Mouse (Mus musculus) kidney, adult 18-20 months (tissue): ENCODE measurements at regions not wholly inside any gene's neighbourhood (a gene's known extent, or its start where the extent isn't known, plus 50 kb on each side); places are given as distances from the start of the nearest gene placed in this dataset.

ENCODE experiments used
- DNase-seq: peaks from one replicate; pipeline ENCODE4 v3.0.0; 2021

DNA sequence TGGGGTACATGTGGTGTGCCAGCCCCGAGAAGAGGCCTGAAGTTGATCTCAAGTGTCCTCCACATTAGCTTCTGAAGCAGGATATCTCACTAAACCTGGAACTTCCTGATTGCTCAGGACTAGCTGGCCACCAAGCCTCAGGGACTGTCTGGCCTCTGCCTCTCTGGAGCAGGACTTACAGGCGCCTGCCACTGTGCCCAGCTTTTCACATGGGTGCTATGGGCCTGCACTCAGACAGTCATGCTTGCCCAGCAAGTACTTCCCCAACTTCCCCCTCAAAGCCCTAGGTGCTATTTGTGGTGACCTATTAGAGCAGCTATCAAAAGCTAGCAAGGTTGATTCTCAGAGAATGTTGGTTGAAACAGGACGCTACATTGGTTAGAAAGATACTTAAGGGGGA is 220.0 kb downstream of the CK137956 start:
- no peak for DNase-seq

GRCm38 (mm10) chr4:127747876-127748275 is 222.9 kb downstream of the CK137956 start:
- no peak for DNase-seq

DNA sequence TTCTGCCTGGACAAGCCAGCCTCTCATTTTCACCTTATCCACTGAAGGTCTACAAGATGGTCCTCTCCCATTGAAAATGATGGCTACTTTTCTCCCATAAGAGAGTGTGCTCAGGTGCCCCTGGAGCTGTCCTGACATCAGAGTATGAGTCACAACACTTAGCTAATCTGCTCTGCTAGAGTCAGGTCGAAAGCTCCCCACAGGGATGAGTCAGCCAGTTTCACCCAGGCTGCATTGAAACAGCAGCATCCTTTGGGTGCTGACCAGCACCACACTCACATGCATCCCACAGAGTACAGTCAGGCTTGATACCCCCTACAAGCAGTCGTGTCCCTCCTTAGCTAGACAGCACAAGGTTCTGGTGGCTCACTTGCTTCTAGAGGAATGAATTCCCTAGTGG is 234.0 kb downstream of the CK137956 start:
- DNase-seq: no peak

DNA sequence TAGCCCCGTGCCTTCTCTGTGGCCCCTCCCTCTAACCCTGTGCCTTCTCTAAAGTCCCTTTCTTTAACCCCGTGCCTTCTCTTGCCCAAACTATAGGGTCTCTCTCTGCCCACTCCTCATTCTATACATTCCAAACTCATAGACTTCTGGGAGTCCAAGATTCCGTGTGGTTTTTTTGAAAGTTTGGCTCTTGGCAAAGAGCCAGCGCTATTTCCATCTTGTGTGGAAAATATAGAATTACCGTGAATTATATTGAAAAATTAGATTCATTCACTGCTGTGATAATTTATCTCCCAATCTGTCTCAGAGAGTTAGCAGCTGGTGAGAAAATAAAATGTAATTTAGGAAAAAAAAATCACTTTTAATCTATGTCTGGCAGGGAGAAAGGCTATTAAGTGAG is 234.6 kb downstream of the CK137956 start:
- no peak for DNase-seq

GRCm38 (mm10) chr4:127734641-127735040 is 236.1 kb downstream of the CK137956 start:
- no peak for DNase-seq

- DNase-seq: no peak
These were observed 252.1 kb downstream of the CK137956 start for GRCm38 (mm10) chr4:127718661-127719060.

GRCm38 (mm10) chr4:127712274-127712673 is 258.5 kb downstream of the CK137956 start:
- no peak for DNase-seq

GRCm38 (mm10) chr4:127710816-127711215 is 259.9 kb downstream of the CK137956 start:
- DNase-seq: no peak

- DNase-seq: no peak
These were observed 261.0 kb downstream of the CK137956 start for GRCm38 (mm10) chr4:127709746-127710145.

- DNase-seq: no peak
These were observed 262.6 kb downstream of the CK137956 start for GRCm38 (mm10) chr4:127708186-127708585.

GRCm38 (mm10) chr4:127707126-127707525 is 263.6 kb downstream of the CK137956 start:
- DNase-seq: no peak

GRCm38 (mm10) chr4:127701651-127702050 is 269.1 kb downstream of the CK137956 start:
- no peak for DNase-seq

- DNase-seq: no peak
These were observed 280.8 kb downstream of the CK137956 start for GRCm38 (mm10) chr4:127689986-127690385.

- DNase-seq: no peak
These were observed 285.7 kb downstream of the CK137956 start for GRCm38 (mm10) chr4:127685021-127685420.

GRCm38 (mm10) chr4:127679391-127679790 is 291.4 kb downstream of the CK137956 start:
- no peak for DNase-seq

DNA sequence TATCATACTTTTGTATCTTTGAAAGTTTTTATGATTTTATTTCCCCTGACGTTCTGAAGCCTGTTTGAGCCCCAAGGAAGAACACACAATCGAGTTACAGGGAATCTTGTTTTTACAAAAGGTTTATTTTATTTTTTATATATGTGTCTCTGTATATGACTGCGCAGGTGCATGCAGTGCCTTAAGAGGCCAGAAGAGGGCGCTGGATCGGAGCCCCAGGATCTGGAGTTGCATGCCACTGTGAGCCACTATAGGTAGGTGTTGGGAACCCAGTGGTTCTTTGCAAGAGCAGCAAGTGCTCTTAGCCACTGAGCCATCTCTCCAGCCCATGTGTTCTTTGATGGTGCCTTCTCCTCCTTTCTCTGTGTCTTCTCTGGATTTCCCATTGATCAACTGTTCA is 292.3 kb downstream of the CK137956 start:
- DNase-seq: no peak

GRCm38 (mm10) chr4:127675745-127676315 is 294.9 kb downstream of the CK137956 start:
- no peak for DNase-seq

GRCm38 (mm10) chr4:127659950-127660349 is 302.0 kb upstream of the Gjb5 start:
- no peak for DNase-seq

- no peak for DNase-seq
These were observed 293.6 kb upstream of the Gjb5 start for GRCm38 (mm10) chr4:127651601-127652000.

GRCm38 (mm10) chr4:127648011-127648410 is 290.0 kb upstream of the Gjb5 start:
- no peak for DNase-seq

DNA sequence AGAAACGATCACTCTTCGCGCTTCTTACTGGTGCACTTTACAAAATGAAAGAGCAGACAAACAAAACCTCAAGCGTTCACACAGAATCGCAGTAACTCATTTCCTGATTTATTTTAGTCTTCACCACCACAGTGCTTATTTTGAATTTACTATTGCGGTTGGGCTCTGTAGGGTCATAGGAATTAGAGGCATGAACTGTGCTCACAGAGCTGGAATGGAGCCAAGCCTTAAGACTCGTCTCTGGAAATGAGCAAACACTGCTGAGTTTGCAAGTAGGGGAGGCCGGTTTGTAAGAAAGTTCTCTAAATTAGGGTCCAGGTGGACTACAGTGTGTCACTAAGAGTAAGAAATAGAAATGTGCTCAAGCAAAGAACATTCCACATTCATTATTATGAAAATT is 289.2 kb upstream of the Gjb5 start:
- DNase-seq: no peak

DNA sequence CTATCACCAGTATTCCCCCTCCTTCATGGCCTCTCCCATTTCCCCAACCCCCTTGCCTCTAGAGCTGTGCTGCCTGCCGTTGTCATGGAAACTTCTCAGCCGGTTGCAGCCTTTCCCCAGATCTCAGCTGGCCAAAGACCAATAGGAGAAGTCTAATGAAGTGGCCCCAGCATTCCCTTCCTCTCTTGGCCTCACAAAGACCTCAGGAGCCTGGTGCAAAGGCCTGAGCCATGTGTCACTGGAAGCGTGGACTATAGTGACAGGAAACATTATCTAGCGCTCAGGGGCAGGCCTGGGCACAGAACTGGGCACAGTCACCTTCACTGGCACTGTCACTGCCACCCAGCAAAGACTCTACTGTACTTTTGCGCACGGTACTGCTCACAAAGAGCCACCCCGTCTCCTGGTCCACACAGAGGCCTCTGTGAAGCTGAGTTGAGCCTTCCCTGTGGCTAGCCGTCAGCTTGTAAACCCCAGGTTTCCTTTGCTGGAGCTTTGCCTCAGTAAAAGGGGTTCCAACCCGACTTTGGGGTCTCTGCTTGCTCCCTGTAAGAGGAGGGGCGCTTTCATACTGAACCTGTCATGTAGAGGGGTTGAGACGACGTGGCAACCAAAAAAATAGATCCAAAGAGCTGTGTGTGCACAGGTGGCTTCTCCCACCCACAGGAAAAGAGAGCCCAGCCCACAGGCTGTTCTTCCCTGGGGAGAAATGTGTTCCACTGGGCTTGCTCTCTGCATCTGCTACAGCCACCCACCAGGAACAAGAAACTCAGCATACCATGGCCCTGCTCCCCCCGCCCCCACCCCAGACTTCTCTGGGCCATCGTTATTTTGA is 282.5 kb upstream of the Gjb5 start:
- no peak for DNase-seq

DNA sequence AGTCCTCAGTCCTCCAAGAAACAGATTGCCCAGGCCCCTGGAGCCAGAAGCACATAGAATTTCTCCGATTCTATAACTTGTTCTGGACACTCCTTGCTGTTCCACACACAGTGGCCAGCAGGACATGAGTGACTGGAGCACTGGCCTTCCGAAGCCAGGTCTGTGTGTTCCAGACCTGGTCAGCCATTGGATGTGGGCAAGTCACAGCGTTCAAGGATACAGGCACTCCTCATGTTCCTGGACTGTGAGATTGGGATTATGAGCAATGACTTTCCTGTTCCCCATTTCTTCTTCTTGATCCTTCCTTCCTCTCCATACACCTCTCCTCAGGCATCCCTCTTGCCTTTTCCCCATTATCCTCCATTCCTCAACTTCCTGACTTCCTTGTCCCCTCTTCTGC is 281.8 kb upstream of the Gjb5 start:
- no peak for DNase-seq

DNA sequence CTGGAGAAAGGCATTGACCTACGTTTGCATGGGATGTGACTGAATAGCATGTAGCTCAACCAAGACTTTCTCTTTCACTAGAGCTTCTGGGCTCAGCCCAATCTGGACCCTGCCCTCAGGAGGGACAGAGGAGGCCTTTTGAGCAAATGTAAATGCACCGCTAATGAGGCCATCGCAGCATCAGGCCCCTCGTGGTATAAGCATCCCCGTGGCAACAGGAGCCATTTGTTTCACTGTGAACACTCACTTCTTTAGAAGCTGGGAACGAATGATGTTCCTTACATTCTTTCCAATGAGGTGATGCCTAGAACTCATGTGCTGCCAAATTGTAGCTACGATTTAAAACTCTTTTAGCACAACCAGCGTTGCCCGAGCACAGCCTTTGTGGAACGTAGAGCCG is 279.0 kb upstream of the Gjb5 start:
- DNase-seq: no peak

GRCm38 (mm10) chr4:127635262-127635661 is 277.3 kb upstream of the Gjb5 start:
- no peak for DNase-seq
